In the genomic region with DNA sequence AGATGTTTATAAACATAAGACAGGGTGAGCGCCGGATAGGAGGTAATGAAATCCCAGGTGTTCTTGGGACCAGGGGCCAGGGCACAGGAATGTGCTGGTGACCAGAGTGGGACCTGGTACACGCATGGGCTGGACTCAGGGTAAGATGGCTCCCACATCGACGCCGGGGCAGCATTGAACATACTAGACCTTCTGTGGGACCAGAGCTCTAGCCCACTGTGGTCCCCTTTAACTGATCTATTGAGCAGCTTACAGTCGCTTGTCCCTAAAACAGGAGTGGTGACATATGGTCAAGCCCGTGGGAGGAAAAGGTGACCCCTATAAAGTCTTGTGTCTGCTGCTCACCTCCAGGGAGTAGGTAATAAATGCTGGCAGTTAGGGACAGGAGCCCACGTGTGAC, we compare ENCODE assay signal across 11 mouse cellular contexts.
DNase-seq lines count a peak whose midpoint lies in the region; ATAC-seq and TF ChIP-seq lines count a peak whose summit lies in the region.
"Had no signal": no experiment of that assay in that cellular context is flagged by ENCODE, and none has a peak within 500 bp of the region (broad histone marks: within the 10 kb centered on the region; RNA-seq: fewer than 3 reads in every experiment).

No protein-coding gene starts in this region.

- H3K4me1 ChIP-seq in kidney, postnatal 0 days (replicated peaks; ENCODE audit: insufficient read depth, low read length), result peaks cover 19% of the 10 kb centered on the region
- H3K4me1 ChIP-seq in embryonic facial prominence, embryonic 13.5 days, result peaks cover 46% of the 10 kb centered on the region
- H3K4me1 ChIP-seq in hindbrain, embryonic 10.5 days (replicated peaks), result peaks cover 79% of the 10 kb centered on the region
- H3K4me1 ChIP-seq in midbrain, embryonic 11.5 days (ENCODE audit: control insufficient read depth, insufficient read depth, low read length), result peaks cover 32% of the 10 kb centered on the region

- WGBS in kidney, postnatal 0 days, result 67% methylated on average over 9 of the region's 9 CpGs
- WGBS in embryonic facial prominence, embryonic 13.5 days, result 86% methylated on average over 9 of the region's 9 CpGs
- WGBS in hindbrain, embryonic 10.5 days, result 91% methylated on average over 9 of the region's 9 CpGs
- 92% methylated on average over 9 of the region's 9 CpGs for WGBS in midbrain, embryonic 11.5 days

- ATAC-seq in kidney, postnatal 0 days (replicated peaks; ENCODE audit: low FRiP score, low read depth), result no peak
- no peak for ATAC-seq in embryonic facial prominence, embryonic 13.5 days (ENCODE audit: insufficient number of reproducible peaks, insufficient read depth, low FRiP score, low TSS enrichment, low read depth)
- no peak for ATAC-seq in midbrain, embryonic 11.5 days (ENCODE audit: low FRiP score)

- H3K36me3 ChIP-seq in kidney, postnatal 0 days (ENCODE audit: insufficient read depth, low read length), result no peaks in the 10 kb centered on the region
- H3K36me3 ChIP-seq in embryonic facial prominence, embryonic 13.5 days, result no peaks in the 10 kb centered on the region
- peaks cover 6% of the 10 kb centered on the region; the same call in 1 of the 2 replicates for H3K36me3 ChIP-seq in hindbrain, embryonic 10.5 days
- no peaks in the 10 kb centered on the region for H3K36me3 ChIP-seq in midbrain, embryonic 11.5 days (ENCODE audit: control insufficient read depth, insufficient read depth, low read length)
- H3K36me3 ChIP-seq: liver, embryonic 15.5 days had no signal

- peak overlapping the region; percentile 85 for H3K27ac ChIP-seq in kidney, postnatal 0 days
- peak overlapping the region; percentile 62; the same call in 1 of the 2 replicates for H3K27ac ChIP-seq in embryonic facial prominence, embryonic 13.5 days
- H3K27ac ChIP-seq in hindbrain, embryonic 10.5 days, result peak overlapping the region; percentile 82
- H3K27ac ChIP-seq in midbrain, embryonic 11.5 days (ENCODE audit: low read depth, low read length), result no peak overlapping the region
- H3K27ac ChIP-seq: liver, embryonic 15.5 days had no signal

- no peak for DNase-seq in kidney, postnatal 0 days (ENCODE audit: low spot score)
- DNase-seq in kidney, postnatal 25 days, result no peak
- no peak for DNase-seq in hindbrain, embryonic 10.5 days (ENCODE audit: low spot score)
- DNase-seq in midbrain, embryonic 11.5 days (ENCODE audit: low spot score, missing footprints), result peak; percentile 49
- no peak for DNase-seq in adrenal gland, postnatal 14 days
- DNase-seq in c-Kit-positive CD71-positive TER-119-positive erythroid progenitor cells, embryonic 14.5 days (ENCODE audit: low spot score), result no peak
- no peak for DNase-seq in gastrocnemius, adult 18-20 months (ENCODE audit: low spot score)
- DNase-seq: cerebellum, postnatal 25 days; spleen, adult 18-20 months had no signal

- no peak overlapping the region for H3K9ac ChIP-seq in kidney, postnatal 0 days (ENCODE audit: low read depth, low read length)
- H3K9ac ChIP-seq in embryonic facial prominence, embryonic 13.5 days, result no peak overlapping the region
- no peak overlapping the region for H3K9ac ChIP-seq in midbrain, embryonic 11.5 days (ENCODE audit: low read length)
- H3K9ac ChIP-seq: liver, embryonic 15.5 days had no signal

- TF ChIP-seq CTCF in kidney, postnatal 0 days (IDR thresholded peaks at IDR 0.05; ENCODE audit: low read depth), result no peak

- H3K9me3 ChIP-seq in kidney, postnatal 0 days (replicated peaks; ENCODE audit: low read length), result no peaks in the 10 kb centered on the region
- H3K9me3 ChIP-seq in embryonic facial prominence, embryonic 13.5 days, result no peaks in the 10 kb centered on the region
- no peaks in the 10 kb centered on the region for H3K9me3 ChIP-seq in hindbrain, embryonic 10.5 days
- H3K9me3 ChIP-seq in midbrain, embryonic 11.5 days (ENCODE audit: control insufficient read depth, low read length), result no peaks in the 10 kb centered on the region
- H3K9me3 ChIP-seq: liver, embryonic 15.5 days had no signal

- H3K4me2 ChIP-seq in kidney, postnatal 0 days (ENCODE audit: low read length), result peak overlapping the region; percentile 45
- H3K4me2 ChIP-seq in embryonic facial prominence, embryonic 13.5 days, result 0 out of 2 replicates have a peak overlapping the region, but pooled peaks have one; percentile 18
- no peak overlapping the region for H3K4me2 ChIP-seq in midbrain, embryonic 11.5 days
- H3K4me2 ChIP-seq: liver, embryonic 15.5 days had no signal

- no peaks in the 10 kb centered on the region for H3K27me3 ChIP-seq in kidney, postnatal 0 days (ENCODE audit: insufficient read depth, low read length)
- H3K27me3 ChIP-seq in embryonic facial prominence, embryonic 13.5 days, result 0 out of 2 replicates have a peak, but pooled peaks cover 3% of the 10 kb centered on the region
- peaks cover 3% of the 10 kb centered on the region; the same call in 1 of the 2 replicates for H3K27me3 ChIP-seq in hindbrain, embryonic 10.5 days (ENCODE audit: insufficient read depth, poor library complexity, severe bottlenecking)
- H3K27me3 ChIP-seq in midbrain, embryonic 11.5 days (ENCODE audit: control insufficient read depth, insufficient read depth, low read length), result no peaks in the 10 kb centered on the region
- H3K27me3 ChIP-seq: liver, embryonic 15.5 days had no signal

- peak overlapping the region; percentile 11; the same call in 1 of the 2 replicates for H3K4me3 ChIP-seq in kidney, postnatal 0 days (replicated peaks; ENCODE audit: low read depth, low read length)
- no peak overlapping the region for H3K4me3 ChIP-seq in embryonic facial prominence, embryonic 13.5 days
- 0 out of 2 replicates have a peak overlapping the region, but pooled peaks have one; percentile 3 for H3K4me3 ChIP-seq in hindbrain, embryonic 10.5 days
- no peak overlapping the region for H3K4me3 ChIP-seq in midbrain, embryonic 11.5 days (ENCODE audit: low read depth, low read length)
- H3K4me3 ChIP-seq: liver, embryonic 15.5 days had no signal

Comparison
In these comparisons a context has a peak if more than half of its experiments do, and no peak if none do; other contexts are left out.
1. H3K4me3 ChIP-seq: peak in kidney, postnatal 0 days (single experiment) and hindbrain, embryonic 10.5 days (single experiment); none in embryonic facial prominence, embryonic 13.5 days (single experiment) and midbrain, embryonic 11.5 days (single experiment).